Mouse (Mus musculus) forebrain, embryonic 15.5 days (tissue): ENCODE measurements around the gene Tmem115. TPM values are rescaled to one million over a fixed set of nuclear protein-coding genes. Genes with fewer than 3 reads are reported as not detected.

ENCODE experiments used
- ATAC-seq: fragments of 200-750 bp; cut with Nextera tagmentation; replicated peaks from 2 replicates; pipeline ENCODE4 v1.8.0; 2017; ENCODE audit warnings: mild to moderate bottlenecking, moderate TSS enrichment, moderate library complexity
- H3K27ac ChIP-seq: fragments of 300-500 bp; sonication (generic); replicated peaks from 2 replicates; pipeline ENCODE4 v1.5.1; 2015; ENCODE audit warnings: mild to moderate bottlenecking, inconsistent platforms
- H3K27me3 ChIP-seq: fragments of 300-500 bp; sonication (generic); 2 replicates; pipeline ENCODE4 v1.6.1; 2015; ENCODE audit warnings: inconsistent platforms
- H3K36me3 ChIP-seq: fragments of 300-500 bp; sonication (generic); 2 replicates; pipeline ENCODE4 v1.6.1; 2015; ENCODE audit warnings: mild to moderate bottlenecking, inconsistent platforms
- H3K4me1 ChIP-seq: fragments of 300-500 bp; sonication (generic); 2 replicates; pipeline ENCODE4 v1.6.1; 2015; ENCODE audit warnings: inconsistent platforms
- H3K4me2 ChIP-seq: fragments of 300-500 bp; sonication (generic); replicated peaks from 2 replicates; pipeline ENCODE4 v1.6.1; 2015; ENCODE audit warnings: mild to moderate bottlenecking, inconsistent platforms
- H3K4me3 ChIP-seq: fragments of 300-500 bp; sonication (generic); 2 replicates; pipeline ENCODE4 v1.5.1; 2015; ENCODE audit warnings: mild to moderate bottlenecking, inconsistent platforms
- H3K9ac ChIP-seq: fragments of 300-500 bp; sonication (generic); replicated peaks from 2 replicates; pipeline ENCODE4 v1.6.1; 2015; ENCODE audit warnings: mild to moderate bottlenecking, inconsistent platforms
- H3K9me3 ChIP-seq: fragments of 300-500 bp; sonication (generic); 2 replicates; pipeline ENCODE4 v1.6.1; 2016; ENCODE audit warnings: inconsistent platforms
- WGBS: fragments of 180-500 bp; shearing (Covaris S2); methylation state at CpG from one replicate; pipeline ENCODE4 v1.1.7; 2015; ENCODE audit warnings: mixed read lengths; 5-methylcytosine and 5-hydroxymethylcytosine counted together
- polyA plus RNA-seq: library from polyadenylated mRNA; unstranded; fragments of >200 nt; fragmentation: Nextera tagmentation; extraction: Ambion mirVana; gene quantifications from 2 replicates; pipeline ENCODE4 v1.2.1, GENCODE M21; 2015

Gene Tmem115
- polyA plus RNA-seq = 45.7 and 45.8 TPM in 2 replicates

DNA sequence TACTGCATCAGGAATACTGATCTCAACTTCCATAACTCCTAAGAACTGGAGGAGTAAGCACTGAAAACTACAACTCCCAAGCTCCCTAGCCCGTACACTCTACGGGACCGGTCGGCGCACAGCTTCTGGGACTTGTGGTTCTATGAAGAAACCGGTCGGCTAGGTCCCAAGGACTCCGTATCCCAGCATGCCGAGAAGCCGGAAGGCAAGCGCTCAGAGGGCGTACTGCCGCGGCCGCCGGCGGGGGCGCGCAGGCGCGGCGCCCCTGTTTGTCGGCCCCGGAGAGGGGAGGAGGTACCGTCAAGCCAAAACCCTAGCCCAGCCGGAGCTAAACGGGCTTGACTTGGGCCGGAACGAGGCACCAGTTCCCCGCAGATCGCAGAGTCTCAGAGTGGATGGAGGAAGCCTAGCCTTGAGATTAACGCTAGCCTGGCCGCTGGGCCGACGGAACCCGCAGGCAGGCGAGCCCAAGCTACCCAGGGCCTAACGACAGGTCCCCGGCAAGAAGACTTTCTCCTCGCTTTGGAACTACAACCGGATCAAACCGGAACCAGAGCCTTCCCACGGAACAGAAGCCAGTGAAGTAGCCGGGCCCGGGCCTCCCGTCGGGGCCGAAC lies at the start of gene Tmem115:
TSS of gene Tmem115 (plus strand) at position 155 of the 617 bp plus-strand sequence.
- Histone ChIP-seq H3K4me1 (peaks cover 34% of the 10 kb centered on the region), H3K4me2 (peak within 1 kb of the TSS; percentile 97), H3K9ac (peak within 1 kb of the TSS; percentile 81), H3K9me3 (no peaks in the 10 kb centered on the region), H3K27ac (peak within 1 kb of the TSS; percentile 67), H3K36me3 (peaks cover 15% of the 10 kb centered on the region), H3K27me3 (no peaks in the 10 kb centered on the region), H3K4me3 (peak within 1 kb of the TSS; percentile 65)
- under 1% methylated on average over 48 of the region's 48 CpGs for WGBS
- peak; percentile 99 for ATAC-seq

DNA sequence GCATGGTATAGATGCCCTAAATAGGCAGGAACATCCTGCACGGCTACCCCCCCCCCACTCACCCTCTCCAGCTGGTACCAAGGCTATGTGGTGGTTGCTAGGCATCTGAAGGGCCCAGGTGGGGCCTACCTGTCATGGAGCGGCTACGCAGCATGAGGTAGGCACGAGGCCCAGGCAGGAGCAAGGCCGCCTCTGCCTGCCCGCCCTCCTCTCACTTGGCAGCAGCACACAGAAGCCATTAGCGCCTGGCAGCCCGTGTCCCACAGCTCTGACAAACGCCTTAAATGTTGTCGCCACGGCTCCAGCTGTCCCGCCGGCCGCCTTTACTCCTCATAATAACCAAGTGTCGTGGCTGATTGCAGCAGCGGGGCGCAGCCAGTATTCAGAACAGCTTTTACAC lies 49.4 kb upstream of the Tmem115 start:
- no peak overlapping the region for H3K4me3 ChIP-seq
- H3K4me1 ChIP-seq = peaks cover 61% of the 10 kb centered on the region
- no peaks in the 10 kb centered on the region for H3K9me3 ChIP-seq
- 14% methylated on average over 17 of the region's 17 CpGs for WGBS
- H3K36me3 ChIP-seq = no peaks in the 10 kb centered on the region
- H3K4me2 ChIP-seq = no peak overlapping the region
- peak; percentile 82 for ATAC-seq
- no peaks in the 10 kb centered on the region for H3K27me3 ChIP-seq
- peak overlapping the region; percentile 90 for H3K27ac ChIP-seq
- H3K9ac ChIP-seq = no peak overlapping the region

DNA sequence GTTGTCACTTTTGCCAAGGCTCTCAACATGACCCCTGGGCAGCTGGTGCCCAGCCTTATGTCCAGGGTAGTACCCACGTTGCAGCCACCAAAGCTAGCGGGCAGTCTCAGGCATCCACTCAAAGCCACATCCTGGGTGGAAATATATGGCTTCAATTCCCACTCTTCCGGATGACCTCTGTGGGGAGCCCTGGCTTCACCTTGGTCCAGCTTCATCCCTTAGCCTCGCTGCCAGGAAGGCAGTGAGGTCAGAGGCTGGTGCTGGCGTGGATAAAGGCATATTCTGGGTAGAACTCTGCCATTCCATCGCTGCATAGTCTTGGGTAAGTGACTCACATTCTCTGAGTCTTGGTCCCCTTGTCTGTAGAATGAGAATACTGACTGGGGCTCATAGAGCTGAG lies 49.0 kb upstream of the Tmem115 start:
- Histone ChIP-seq H3K4me1 (peaks cover 57% of the 10 kb centered on the region), H3K27ac (peak overlapping the region; percentile 90), H3K9me3 (no peaks in the 10 kb centered on the region), H3K4me3 (no peak overlapping the region), H3K36me3 (no peaks in the 10 kb centered on the region), H3K4me2 (no peak overlapping the region), H3K27me3 (no peaks in the 10 kb centered on the region), H3K9ac (no peak overlapping the region)
- no peak for ATAC-seq
- 60% methylated on average over 6 of the region's 6 CpGs for WGBS

DNA sequence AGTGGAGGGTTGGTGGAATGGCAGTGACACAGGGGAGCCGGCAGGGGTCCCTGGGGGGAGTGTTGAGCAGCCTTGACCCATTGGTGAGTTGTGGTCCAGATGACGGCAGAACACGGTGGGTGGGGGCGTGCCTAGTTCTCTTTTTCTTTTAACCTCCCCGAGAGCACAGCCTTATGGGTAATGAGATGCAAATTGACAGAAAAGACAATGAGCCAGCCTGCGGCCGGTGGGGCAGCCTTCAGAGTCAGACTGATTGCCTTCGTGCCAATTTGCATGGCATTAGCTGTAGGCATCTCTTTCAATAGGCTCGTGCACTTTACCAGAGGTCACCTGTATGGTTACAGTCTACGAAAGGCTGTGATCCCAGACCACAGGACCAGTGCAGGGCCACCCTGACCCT lies 47.7 kb upstream of the Tmem115 start:
- no peak overlapping the region for H3K4me2 ChIP-seq
- ATAC-seq = peak; percentile 33
- H3K9ac ChIP-seq = no peak overlapping the region
- H3K4me1 ChIP-seq = peaks cover 44% of the 10 kb centered on the region
- peak overlapping the region; percentile 90 for H3K27ac ChIP-seq
- no peaks in the 10 kb centered on the region for H3K36me3 ChIP-seq
- WGBS = 7% methylated on average over 10 of the region's 10 CpGs
- no peaks in the 10 kb centered on the region for H3K9me3 ChIP-seq
- H3K4me3 ChIP-seq = no peak overlapping the region
- H3K27me3 ChIP-seq = no peaks in the 10 kb centered on the region

DNA sequence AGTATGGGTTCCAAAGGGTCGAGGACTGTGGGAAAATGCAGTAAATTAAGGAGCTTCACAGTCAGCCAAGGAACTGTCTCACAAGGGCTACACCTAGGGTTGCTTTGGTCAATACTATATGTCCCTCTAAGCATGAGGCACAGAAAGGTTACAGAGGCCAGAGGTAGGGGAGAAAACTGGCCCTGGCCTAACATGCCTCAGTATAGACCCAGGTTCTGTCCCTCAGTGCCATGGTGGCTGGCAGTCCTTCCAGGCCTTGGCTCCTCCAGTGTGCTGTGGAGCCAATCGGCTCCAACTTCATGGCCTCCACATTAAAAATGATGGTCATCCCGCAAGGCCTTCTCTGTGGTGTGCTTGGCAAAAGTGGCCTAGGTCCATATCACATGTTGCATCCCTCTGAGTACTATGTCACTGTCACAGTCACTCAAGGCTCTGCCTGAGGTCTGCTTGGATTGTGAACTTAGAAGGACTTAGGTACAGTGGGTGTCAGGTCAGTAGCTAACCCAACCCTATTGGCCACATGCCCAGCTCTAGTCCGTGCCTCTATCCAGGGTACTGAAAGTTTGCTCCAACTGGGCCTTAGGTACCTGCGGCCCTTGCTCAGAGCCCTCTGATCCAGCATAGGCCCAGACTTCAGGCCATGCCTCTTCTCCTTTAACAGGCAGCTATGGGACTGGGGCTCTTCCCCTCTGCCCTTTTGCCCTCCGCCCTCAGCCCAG lies 47.1 kb upstream of the Tmem115 start:
- no peaks in the 10 kb centered on the region for H3K9me3 ChIP-seq
- 68% methylated on average over 6 of the region's 6 CpGs for WGBS
- no peak overlapping the region for H3K9ac ChIP-seq
- H3K4me1 ChIP-seq = peaks cover 38% of the 10 kb centered on the region
- H3K4me3 ChIP-seq = no peak overlapping the region
- peak overlapping the region; percentile 90 for H3K27ac ChIP-seq
- no peaks in the 10 kb centered on the region for H3K36me3 ChIP-seq
- no peak overlapping the region for H3K4me2 ChIP-seq
- no peak for ATAC-seq
- no peaks in the 10 kb centered on the region for H3K27me3 ChIP-seq

DNA sequence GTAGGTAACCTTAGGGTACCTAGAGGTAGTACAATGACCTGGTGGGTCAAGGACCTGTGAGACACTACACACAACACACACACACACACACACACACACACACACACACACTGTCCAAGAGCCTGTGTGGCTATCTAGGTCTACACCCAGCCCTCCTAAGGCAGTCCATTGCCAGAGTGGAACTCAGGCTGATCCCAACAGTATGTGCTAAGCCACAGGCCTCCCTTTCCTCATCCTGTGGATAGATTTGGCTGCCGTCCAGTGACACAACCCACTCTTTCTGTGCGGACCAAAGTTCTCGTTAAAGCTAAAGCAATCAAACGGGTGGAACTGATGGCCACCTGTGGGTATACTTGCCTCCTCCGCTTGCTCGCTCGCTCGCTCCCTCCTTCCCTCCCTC lies 43.6 kb upstream of the Tmem115 start:
- H3K27ac ChIP-seq = no peak overlapping the region
- no peak overlapping the region for H3K4me2 ChIP-seq
- H3K4me3 ChIP-seq = no peak overlapping the region
- H3K27me3 ChIP-seq = no peaks in the 10 kb centered on the region
- no peaks in the 10 kb centered on the region for H3K36me3 ChIP-seq
- ATAC-seq = no peak
- no peaks in the 10 kb centered on the region for H3K9me3 ChIP-seq
- H3K4me1 ChIP-seq = peaks cover 19% of the 10 kb centered on the region
- H3K9ac ChIP-seq = no peak overlapping the region
- 35% methylated on average over 8 of the region's 8 CpGs for WGBS

DNA sequence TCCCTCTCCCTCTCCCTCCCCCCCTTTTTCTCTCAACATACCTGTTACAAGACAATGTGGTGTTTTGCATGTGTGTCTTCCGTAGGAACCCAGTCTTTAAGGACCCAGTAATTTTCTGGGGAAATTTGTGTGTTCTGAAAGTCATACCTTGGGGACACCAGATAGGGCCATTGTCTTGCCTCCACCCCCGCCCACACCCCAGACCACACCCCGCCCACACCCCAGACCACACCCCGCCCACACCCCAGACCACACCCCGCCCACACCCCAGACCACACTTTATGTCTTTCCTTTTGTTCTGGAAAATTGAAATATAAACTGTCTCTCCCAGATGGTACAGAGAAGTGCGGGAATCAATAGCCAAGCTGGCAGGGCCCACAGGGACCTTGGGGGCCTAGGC lies 43.1 kb upstream of the Tmem115 start:
- Histone ChIP-seq H3K27me3 (no peaks in the 10 kb centered on the region), H3K36me3 (no peaks in the 10 kb centered on the region), H3K4me3 (no peak overlapping the region), H3K9ac (no peak overlapping the region), H3K4me1 (peaks cover 14% of the 10 kb centered on the region), H3K9me3 (no peaks in the 10 kb centered on the region), H3K4me2 (no peak overlapping the region), H3K27ac (no peak overlapping the region)
- ATAC-seq = no peak
- WGBS = 67% methylated on average over 6 of the region's 6 CpGs

DNA sequence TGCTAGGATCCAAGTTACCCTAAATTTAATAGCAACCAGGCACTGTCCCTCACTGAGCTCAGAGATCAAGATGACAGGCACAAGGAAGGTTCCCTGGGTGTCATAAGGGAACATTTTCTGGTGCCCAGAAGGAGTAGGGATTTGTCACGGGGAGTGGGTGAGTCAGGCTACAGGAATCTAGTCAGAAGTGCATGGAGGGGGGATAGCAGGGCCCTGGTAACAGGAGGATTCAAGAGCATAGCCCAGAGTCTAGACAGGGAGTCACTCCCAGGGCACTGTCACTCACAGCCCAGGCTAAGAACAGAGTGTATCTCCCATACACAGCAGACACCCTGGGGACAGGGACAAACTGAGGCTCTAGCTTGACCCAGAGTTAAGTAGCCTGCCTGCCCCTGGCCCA lies 40.2 kb upstream of the Tmem115 start:
- no peak for ATAC-seq
- no peak overlapping the region for H3K4me3 ChIP-seq
- H3K4me2 ChIP-seq = no peak overlapping the region
- H3K9me3 ChIP-seq = no peaks in the 10 kb centered on the region
- no peaks in the 10 kb centered on the region for H3K27me3 ChIP-seq
- WGBS = 64% methylated on average over 1 of the region's 1 CpGs
- H3K9ac ChIP-seq = no peak overlapping the region
- no peak overlapping the region for H3K27ac ChIP-seq
- H3K36me3 ChIP-seq = no peaks in the 10 kb centered on the region
- no peaks in the 10 kb centered on the region for H3K4me1 ChIP-seq

DNA sequence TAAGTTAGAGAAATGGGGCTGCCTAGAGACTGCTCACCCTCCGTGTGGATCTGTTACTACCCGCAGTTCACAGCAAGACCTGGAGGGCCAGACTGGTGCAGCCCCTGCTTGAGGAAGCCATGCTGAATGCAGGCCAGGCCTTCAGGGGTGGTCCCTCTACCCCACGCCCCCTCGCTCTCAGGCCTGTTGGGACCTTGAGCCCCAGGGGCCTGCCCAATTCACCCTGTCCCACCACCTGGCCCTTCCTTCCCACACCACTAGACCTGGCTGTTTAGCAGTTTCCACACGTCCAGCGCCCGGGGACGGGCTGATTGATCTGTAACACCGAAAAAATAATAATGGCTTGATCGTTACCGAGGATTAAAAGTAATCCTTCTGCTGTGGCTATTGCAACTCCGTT lies 39.5 kb upstream of the Tmem115 start:
- Histone ChIP-seq H3K4me1 (no peaks in the 10 kb centered on the region), H3K4me3 (no peak overlapping the region), H3K9ac (no peak overlapping the region), H3K27me3 (no peaks in the 10 kb centered on the region), H3K4me2 (no peak overlapping the region), H3K27ac (no peak overlapping the region), H3K36me3 (no peaks in the 10 kb centered on the region), H3K9me3 (no peaks in the 10 kb centered on the region)
- 29% methylated on average over 12 of the region's 12 CpGs for WGBS
- no peak; the same call in 1 of the 2 replicates for ATAC-seq

DNA sequence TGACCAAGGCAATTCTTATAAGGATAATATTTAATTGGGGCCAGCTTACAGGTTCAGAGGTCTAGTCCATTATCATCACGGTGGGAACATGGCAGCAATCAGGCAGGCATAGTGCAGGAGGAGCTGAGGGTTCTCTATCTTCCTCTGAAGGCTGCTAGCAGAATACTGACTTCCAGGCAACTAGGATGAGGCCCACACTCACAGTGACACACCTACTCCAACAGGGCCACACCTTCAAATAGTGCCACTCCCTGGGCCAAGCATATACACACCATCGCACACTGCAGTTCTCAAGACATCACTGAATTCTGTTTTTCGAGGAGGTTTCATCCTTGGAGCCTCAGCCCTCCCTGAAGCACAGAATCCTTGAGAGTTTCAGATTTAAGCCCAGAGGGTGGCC lies 37.4 kb upstream of the Tmem115 start:
- no peaks in the 10 kb centered on the region for H3K4me1 ChIP-seq
- H3K27ac ChIP-seq = no peak overlapping the region
- H3K4me3 ChIP-seq = no peak overlapping the region
- H3K9ac ChIP-seq = no peak overlapping the region
- WGBS = 92% methylated on average over 3 of the region's 3 CpGs
- H3K36me3 ChIP-seq = no peaks in the 10 kb centered on the region
- H3K4me2 ChIP-seq = no peak overlapping the region
- no peaks in the 10 kb centered on the region for H3K27me3 ChIP-seq
- no peaks in the 10 kb centered on the region for H3K9me3 ChIP-seq
- no peak for ATAC-seq

DNA sequence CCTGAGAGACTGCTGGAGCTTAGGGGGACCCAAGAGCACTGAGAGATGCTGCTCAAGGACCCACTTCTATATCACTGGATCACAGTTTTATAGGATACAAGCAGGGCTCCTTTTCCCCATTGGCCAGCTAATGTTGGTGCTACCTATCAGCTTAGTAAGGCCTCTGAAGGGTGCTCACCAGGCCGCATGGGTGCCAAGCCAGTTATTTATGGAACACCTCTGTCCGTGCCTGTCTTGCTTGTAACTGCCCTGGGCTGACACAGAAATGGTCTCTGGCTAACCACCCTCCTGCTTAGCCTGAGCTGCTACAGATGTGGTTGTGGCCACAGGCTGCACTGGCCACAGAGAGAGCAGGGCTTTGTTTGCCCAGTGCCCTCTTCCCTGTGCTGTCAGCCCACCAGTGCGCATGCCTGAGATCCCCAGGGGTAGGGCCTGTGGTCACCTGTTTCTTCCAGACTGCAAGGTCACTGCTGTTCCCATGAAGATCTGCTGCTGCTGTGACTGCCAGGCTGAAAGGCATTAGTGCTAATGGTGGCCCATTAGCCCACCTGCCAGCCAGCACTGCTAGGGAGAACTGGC lies 32.9 kb upstream of the Tmem115 start:
- Histone ChIP-seq H3K9me3 (no peaks in the 10 kb centered on the region), H3K27me3 (no peaks in the 10 kb centered on the region), H3K9ac (no peak overlapping the region), H3K4me1 (peaks cover 19% of the 10 kb centered on the region), H3K27ac (no peak overlapping the region), H3K4me3 (no peak overlapping the region), H3K4me2 (no peak overlapping the region), H3K36me3 (no peaks in the 10 kb centered on the region)
- WGBS = 94% methylated on average over 3 of the region's 3 CpGs
- ATAC-seq = no peak

DNA sequence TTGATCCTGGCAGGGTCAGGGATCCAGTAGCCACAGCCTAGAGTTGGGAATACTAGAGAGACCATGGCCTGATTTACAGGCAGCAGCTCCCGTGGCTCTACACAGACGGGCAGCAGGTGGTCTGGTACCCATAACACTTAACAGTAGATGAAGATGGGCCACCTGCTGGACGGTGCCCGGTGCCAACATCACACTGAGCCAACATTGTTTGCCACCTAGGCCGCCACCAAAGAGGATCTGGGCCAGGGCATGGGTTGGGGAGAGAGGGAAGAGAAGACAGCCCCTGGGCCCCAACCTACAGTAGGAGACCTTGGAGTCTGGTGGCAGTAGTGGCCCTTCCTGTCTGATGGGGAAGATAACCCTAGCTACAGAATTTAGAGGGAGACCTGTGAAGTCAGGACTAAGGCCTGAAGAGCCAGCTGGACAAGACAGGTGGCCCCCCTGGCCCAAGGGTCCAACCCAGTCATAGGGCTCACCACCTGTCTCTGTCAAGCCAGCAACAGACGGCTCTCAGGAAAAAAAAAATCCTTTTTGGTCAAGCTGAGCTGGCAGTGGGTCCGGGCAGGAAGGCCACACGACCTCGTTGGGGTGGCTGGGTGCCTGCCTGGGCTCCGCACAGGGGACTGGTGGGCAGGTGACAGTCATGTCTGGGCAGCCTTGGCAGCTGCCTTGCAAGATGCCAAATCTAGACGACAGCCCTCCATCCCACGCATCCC lies 31.5 kb upstream of the Tmem115 start:
- Histone ChIP-seq H3K9ac (no peak overlapping the region), H3K4me1 (peaks cover 34% of the 10 kb centered on the region), H3K27me3 (no peaks in the 10 kb centered on the region), H3K4me2 (no peak overlapping the region), H3K4me3 (no peak overlapping the region), H3K9me3 (no peaks in the 10 kb centered on the region), H3K36me3 (no peaks in the 10 kb centered on the region), H3K27ac (no peak overlapping the region)
- 79% methylated on average over 12 of the region's 12 CpGs for WGBS
- no peak for ATAC-seq
